Mouse (Mus musculus): Measurements from ENCODE around the gene Phf21a. TPM values are rescaled to one million over a fixed set of nuclear protein-coding genes. Genes with fewer than 3 reads are reported as not detected.

Phf21a gene
- total and polyA plus RNA-seq, 3 experiments = 8.8 to 76.4 (median 26.8) TPM

GRCm38 (mm10) chr2:92176292-92176691 lies 83.4 kb downstream of the Phf21a start:
- Histone ChIP-seq H3K36me3 (replicated peaks) (no peaks in the 10 kb centered on the region), H3K27me3 (ENCODE audit: insufficient read depth, low read length) (peaks cover 35% of the 10 kb centered on the region), H3K4me3 (ENCODE audit: low read depth, low read length) (no peak overlapping the region), H3K9me3 (replicated peaks) (no peaks in the 10 kb centered on the region), H3K4me1 (ENCODE audit: insufficient read depth, low read depth, low read length) (peaks cover 20% of the 10 kb centered on the region)
- no peak for ATAC-seq (ENCODE audit: extremely low read depth, insufficient number of reproducible peaks, low FRiP score, poor library complexity, severe bottlenecking)
- no peak for DNase-seq (ENCODE audit: low spot score)
- TF ChIP-seq CTCF (IDR thresholded peaks at IDR 0.05; ENCODE audit: low read depth, low read length) = no peak
- no peak for TF ChIP-seq POLR2AphosphoS5 (IDR thresholded peaks at IDR 0.05; ENCODE audit: insufficient replicate concordance, low read depth, low read length)
- TF ChIP-seq GATA2 (IDR thresholded peaks at IDR 0.05; ENCODE audit: borderline replicate concordance, low read depth, low read length) = no peak
- no peak for TF ChIP-seq GATA1 (IDR thresholded peaks at IDR 0.05; ENCODE audit: borderline replicate concordance, low read length)
- no peak for TF ChIP-seq TAL1 (conservative IDR thresholded peaks at IDR 0.05; ENCODE audit: low read depth, low read length)

- DNase-seq (ENCODE audit: low spot score) = no peak
- Histone ChIP-seq H3K4me3 (ENCODE audit: low read depth, low read length) (peak overlapping the region; percentile 82), H3K9me3 (replicated peaks) (no peaks in the 10 kb centered on the region), H3K4me1 (ENCODE audit: insufficient read depth, low read depth, low read length) (peaks cover 17% of the 10 kb centered on the region), H3K27me3 (ENCODE audit: insufficient read depth, low read length) (peaks cover 2% of the 10 kb centered on the region; the same call in 1 of the 2 replicates), H3K36me3 (replicated peaks) (no peaks in the 10 kb centered on the region)
- no peak for ATAC-seq (ENCODE audit: extremely low read depth, insufficient number of reproducible peaks, low FRiP score, poor library complexity, severe bottlenecking)
- TF ChIP-seq POLR2AphosphoS5 (IDR thresholded peaks at IDR 0.05; ENCODE audit: insufficient replicate concordance, low read depth, low read length) (no peak), TAL1 (conservative IDR thresholded peaks at IDR 0.05; ENCODE audit: low read depth, low read length) (no peak)
These were observed 89.3 kb downstream of the Phf21a start for GRCm38 (mm10) chr2:92182146-92182756.

- TF ChIP-seq POLR2AphosphoS5 (IDR thresholded peaks at IDR 0.05; ENCODE audit: insufficient replicate concordance, low read depth, low read length) (no peak), TAL1 (conservative IDR thresholded peaks at IDR 0.05; ENCODE audit: low read depth, low read length) (no peak), CTCF (IDR thresholded peaks at IDR 0.05; ENCODE audit: low read depth, low read length) (no peak), GATA2 (IDR thresholded peaks at IDR 0.05; ENCODE audit: borderline replicate concordance, low read depth, low read length) (no peak), GATA1 (IDR thresholded peaks at IDR 0.05; ENCODE audit: borderline replicate concordance, low read length) (no peak)
- Histone ChIP-seq H3K4me3 (ENCODE audit: low read depth, low read length) (peak overlapping the region; percentile 82), H3K36me3 (replicated peaks) (no peaks in the 10 kb centered on the region), H3K4me1 (ENCODE audit: insufficient read depth, low read depth, low read length) (peaks cover 17% of the 10 kb centered on the region), H3K27me3 (ENCODE audit: insufficient read depth, low read length) (peaks cover 2% of the 10 kb centered on the region; the same call in 1 of the 2 replicates), H3K9me3 (replicated peaks) (no peaks in the 10 kb centered on the region)
- DNase-seq (ENCODE audit: low spot score) (peak; percentile 43), ATAC-seq (ENCODE audit: extremely low read depth, insufficient number of reproducible peaks, low FRiP score, poor library complexity, severe bottlenecking) (0 out of 2 replicates have a peak, but pooled peaks have one; percentile 32)
These were observed 90.1 kb downstream of the Phf21a start for GRCm38 (mm10) chr2:92182981-92183501.

- Histone ChIP-seq H3K4me3 (ENCODE audit: low read depth, low read length) (peak overlapping the region; percentile 82), H3K4me1 (ENCODE audit: insufficient read depth, low read depth, low read length) (peaks cover 17% of the 10 kb centered on the region), H3K9me3 (replicated peaks) (no peaks in the 10 kb centered on the region), H3K27me3 (ENCODE audit: insufficient read depth, low read length) (peaks cover 2% of the 10 kb centered on the region; the same call in 1 of the 2 replicates), H3K36me3 (replicated peaks) (no peaks in the 10 kb centered on the region)
- ATAC-seq (ENCODE audit: extremely low read depth, insufficient number of reproducible peaks, low FRiP score, poor library complexity, severe bottlenecking) = peak; percentile 23; the same call in 1 of the 2 replicates
- no peak for TF ChIP-seq GATA2 (IDR thresholded peaks at IDR 0.05; ENCODE audit: borderline replicate concordance, low read depth, low read length)
- TF ChIP-seq GATA1 (IDR thresholded peaks at IDR 0.05; ENCODE audit: borderline replicate concordance, low read length) = no peak
- TF ChIP-seq CTCF (IDR thresholded peaks at IDR 0.05; ENCODE audit: low read depth, low read length) = no peak
- TF ChIP-seq TAL1 (conservative IDR thresholded peaks at IDR 0.05; ENCODE audit: low read depth, low read length) = no peak
- TF ChIP-seq POLR2AphosphoS5 (IDR thresholded peaks at IDR 0.05; ENCODE audit: insufficient replicate concordance, low read depth, low read length) = no peak
- peak; percentile 82 for DNase-seq (ENCODE audit: low spot score)
These were observed 90.7 kb downstream of the Phf21a start for GRCm38 (mm10) chr2:92183613-92184076.

- H3K27me3 ChIP-seq (ENCODE audit: insufficient read depth, low read length) = no peaks in the 10 kb centered on the region; the same call in 1 of the 2 replicates
- DNase-seq (ENCODE audit: low spot score) = peak; percentile 22
- ATAC-seq (ENCODE audit: extremely low read depth, insufficient number of reproducible peaks, low FRiP score, poor library complexity, severe bottlenecking) = 0 out of 2 replicates have a peak, but pooled peaks have one; percentile 12
- H3K36me3 ChIP-seq (replicated peaks) = no peaks in the 10 kb centered on the region
- TF ChIP-seq GATA1 (IDR thresholded peaks at IDR 0.05; ENCODE audit: borderline replicate concordance, low read length) (no peak), POLR2AphosphoS5 (IDR thresholded peaks at IDR 0.05; ENCODE audit: insufficient replicate concordance, low read depth, low read length) (no peak), GATA2 (IDR thresholded peaks at IDR 0.05; ENCODE audit: borderline replicate concordance, low read depth, low read length) (no peak), TAL1 (conservative IDR thresholded peaks at IDR 0.05; ENCODE audit: low read depth, low read length) (no peak), CTCF (IDR thresholded peaks at IDR 0.05; ENCODE audit: low read depth, low read length) (no peak)
- no peaks in the 10 kb centered on the region for H3K9me3 ChIP-seq (replicated peaks)
- peak overlapping the region; percentile 82 for H3K4me3 ChIP-seq (ENCODE audit: low read depth, low read length)
- H3K4me1 ChIP-seq (ENCODE audit: insufficient read depth, low read depth, low read length) = peaks cover 17% of the 10 kb centered on the region
These were observed 91.4 kb downstream of the Phf21a start for GRCm38 (mm10) chr2:92184077-92184921.

Data from G1E (cell line).